Mouse (Mus musculus) hematopoietic stem cell, adult 5-6 weeks (primary cell): ENCODE measurements around the gene Cntd1. TPM values are rescaled to one million over a fixed set of nuclear protein-coding genes. Genes with fewer than 3 reads are reported as not detected.

ENCODE experiments used
- ATAC-seq, 2 experiments: fragments of 125-278 bp in 1 of 2; replicated peaks in 1 of 2; 2 replicates each; pipeline ENCODE4 v1.8.0; 2016 to 2017; ENCODE audit warnings: inconsistent platforms in 2 of 2, mild to moderate bottlenecking in 2 of 2, moderate number of reproducible peaks in 2 of 2, low read depth in 1 of 2, moderate TSS enrichment in 1 of 2; ENCODE audit not compliant: low FRiP score in 2 of 2, poor library complexity in 2 of 2, severe bottlenecking in 2 of 2, insufficient read depth in 1 of 2, low TSS enrichment in 1 of 2
- total RNA-seq: library from RNA; stranded (forward); fragments of 172-1452, 232-1000 nt; gene quantifications from 2 replicates; pipeline ENCODE4 v1.2.3, GENCODE M21; 2017

Gene Cntd1
- total RNA-seq, 1 experiment from 2014 or later = 1.3 TPM

DNA sequence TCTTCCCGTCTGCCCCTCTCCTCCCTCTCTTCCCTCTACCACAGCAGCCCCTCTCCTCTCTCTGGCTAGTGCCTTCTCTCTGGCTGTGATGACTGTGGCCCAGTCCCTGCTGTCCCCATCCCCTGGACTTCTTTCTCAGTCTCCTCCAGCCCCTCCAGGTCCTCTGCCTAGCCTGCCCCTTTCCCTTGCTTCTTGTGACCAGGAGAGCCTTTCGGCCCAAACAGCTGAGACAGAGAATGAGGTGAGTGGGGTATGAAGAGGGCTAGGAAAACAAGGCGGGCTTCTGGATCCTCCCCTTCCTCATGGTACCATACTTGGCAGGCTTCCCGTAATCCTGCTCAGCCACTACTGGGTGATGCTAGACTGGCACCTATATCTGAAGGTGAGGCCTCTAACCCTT lies 3.5 kb upstream of the Cntd1 start:
- ATAC-seq = no peak

DNA sequence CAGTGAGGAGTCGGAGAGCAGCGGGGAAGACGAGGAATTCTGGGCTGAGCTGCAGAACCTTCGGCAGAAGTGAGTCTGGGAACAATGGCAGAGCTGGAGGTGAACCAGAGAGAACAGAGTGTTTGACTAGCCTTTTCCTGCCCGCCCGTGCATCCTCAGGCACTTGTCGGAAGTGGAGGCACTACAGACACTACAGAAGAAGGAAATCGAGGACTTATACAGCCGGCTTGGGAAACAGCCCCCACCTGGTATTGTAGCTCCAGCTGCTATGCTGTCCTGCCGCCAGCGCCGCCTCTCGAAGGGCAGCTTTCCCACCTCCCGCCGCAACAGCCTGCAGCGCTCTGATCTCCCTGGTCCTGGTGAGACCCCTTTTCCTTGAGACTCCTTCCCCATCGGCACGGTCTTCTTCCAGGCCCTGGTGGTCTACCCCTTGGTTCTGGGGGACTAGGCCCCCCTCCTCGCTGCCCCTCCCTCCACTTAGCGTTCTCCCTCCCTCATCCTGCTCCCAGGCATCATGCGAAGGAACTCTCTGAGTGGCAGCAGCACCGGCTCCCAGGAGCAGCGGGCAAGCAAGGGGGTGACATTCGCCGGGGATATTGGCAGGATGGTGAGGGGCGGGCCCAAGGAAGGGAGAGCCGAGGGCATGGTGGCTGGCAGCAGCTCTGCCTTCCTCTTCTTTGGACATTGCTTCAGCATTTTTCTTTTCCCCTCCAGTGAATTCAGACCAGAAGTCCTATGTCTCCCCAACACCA lies 2.3 kb upstream of the Cntd1 start:
- ATAC-seq = no peak

GRCm38 (mm10) chr11:101277381-101278222 lies 1.2 kb upstream of the Cntd1 start:
- ATAC-seq = no peak

DNA sequence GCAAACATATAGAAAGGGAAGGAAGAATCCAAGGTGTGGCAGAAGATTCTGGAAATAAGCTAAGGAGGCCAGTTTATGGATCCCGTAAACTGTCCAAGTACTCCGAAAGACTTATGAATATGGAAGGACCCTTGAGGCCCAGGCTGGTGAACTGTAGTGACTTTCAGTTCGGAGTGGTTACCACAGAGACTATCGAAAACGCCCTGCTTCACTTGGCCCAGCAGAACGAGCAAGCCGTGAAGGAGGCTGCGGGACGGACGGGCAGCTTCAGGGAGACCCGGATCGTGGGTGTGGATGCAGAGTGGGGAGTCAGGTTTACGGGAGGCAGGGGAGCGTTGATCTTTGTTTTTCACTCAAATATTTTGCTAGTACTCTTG lies 369 bp downstream of the Cntd1 start:
- ATAC-seq = 0 out of 4 replicates have a peak, but pooled peaks of 1 of the 2 experiments have one; percentile 7

- no peak for ATAC-seq
These were observed 2.0 kb downstream of the Cntd1 start for GRCm38 (mm10) chr11:101280837-101281236.

DNA sequence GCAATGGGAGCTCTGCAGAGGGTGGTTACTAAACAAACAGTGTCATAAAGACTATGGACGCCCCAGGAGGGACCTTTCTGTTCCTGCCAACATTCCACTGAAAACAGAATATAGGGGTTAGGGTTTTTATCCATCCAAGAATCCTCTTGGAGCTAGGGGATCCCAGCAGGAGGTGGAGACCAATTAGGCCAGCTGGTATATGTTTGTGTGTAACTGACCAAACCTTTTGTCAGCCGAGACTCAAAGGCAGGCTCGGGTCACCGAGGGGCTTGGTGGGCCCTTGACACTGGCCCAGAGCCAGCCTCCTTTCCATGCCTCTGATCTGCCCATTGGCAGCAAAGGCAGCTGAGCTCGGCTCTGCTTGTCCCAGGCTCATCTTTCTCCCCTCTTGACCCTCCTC lies 4.1 kb downstream of the Cntd1 start:
- no peak for ATAC-seq

- ATAC-seq = no peak
These were observed 5.0 kb downstream of the Cntd1 start for GRCm38 (mm10) chr11:101283805-101284204.

GRCm38 (mm10) chr11:101287306-101287705 lies 8.5 kb downstream of the Cntd1 start:
- ATAC-seq = no peak

- no peak for ATAC-seq
These were observed 12.4 kb downstream of the Cntd1 start for GRCm38 (mm10) chr11:101291231-101291630.

GRCm38 (mm10) chr11:101295191-101295590 lies 16.4 kb downstream of the Cntd1 start:
- ATAC-seq = no peak

DNA sequence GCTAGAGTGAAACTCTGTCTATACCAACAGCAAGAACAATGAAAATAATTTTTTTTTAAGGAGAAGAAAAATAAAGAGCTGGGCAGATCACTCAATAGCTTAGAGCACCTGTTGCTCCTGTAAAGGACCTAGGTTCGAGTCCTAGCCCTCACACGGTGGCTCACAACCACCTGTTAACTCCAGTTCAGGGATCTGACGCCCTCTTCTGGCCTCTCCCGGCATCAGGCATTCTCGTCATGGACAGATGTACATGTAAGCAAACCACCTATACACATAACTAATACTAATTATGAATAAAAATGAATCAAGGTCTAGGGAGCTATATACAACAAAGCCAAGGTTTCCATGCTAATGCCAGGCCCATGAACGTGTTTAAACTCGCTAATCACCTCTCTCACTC lies 22.1 kb downstream of the Cntd1 start:
- ATAC-seq = no peak

DNA sequence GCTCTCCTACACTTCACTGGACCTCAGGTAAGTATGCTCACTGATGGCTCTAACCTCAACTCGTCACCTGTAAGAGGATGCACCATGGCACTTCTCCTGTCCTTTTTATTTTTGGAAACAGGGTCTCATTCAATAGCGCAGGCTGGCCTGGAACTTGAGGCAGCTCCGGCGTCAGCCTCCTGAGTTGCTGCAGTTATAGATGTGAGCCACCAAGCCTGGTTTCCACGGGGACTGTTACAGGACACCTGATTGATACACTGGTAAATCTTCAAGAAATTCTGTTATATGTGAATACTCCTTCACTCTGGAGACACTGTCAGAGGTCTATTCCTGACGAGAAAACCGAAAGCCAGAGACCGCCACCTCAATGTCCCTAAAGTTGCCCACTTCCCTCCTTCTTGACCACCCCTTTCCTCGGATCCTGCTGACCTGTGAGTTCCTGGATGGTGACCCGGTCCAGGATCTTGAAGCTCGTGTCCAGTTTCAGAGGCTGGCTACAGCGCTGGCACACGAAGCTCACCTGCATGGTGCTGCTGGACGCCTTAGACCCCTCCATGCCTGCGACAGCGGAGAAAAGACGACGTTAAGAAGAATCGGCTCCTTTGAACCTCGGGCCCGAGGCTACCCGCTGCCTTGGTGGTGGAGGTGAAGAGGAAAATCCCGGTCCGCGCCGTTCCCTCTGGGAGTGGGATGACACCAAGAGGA lies 22.6 kb downstream of the Cntd1 start:
- ATAC-seq = peak in 1 of 2 experiments; percentile 16; a peak in 1 of 4 replicates

GRCm38 (mm10) chr11:101302004-101302798 lies 23.4 kb downstream of the Cntd1 start, which contains the start of gene Becn1:
Gene Becn1 (minus strand): TSS chr11:101302286.
- peak; percentile 95 to 96 for ATAC-seq

DNA sequence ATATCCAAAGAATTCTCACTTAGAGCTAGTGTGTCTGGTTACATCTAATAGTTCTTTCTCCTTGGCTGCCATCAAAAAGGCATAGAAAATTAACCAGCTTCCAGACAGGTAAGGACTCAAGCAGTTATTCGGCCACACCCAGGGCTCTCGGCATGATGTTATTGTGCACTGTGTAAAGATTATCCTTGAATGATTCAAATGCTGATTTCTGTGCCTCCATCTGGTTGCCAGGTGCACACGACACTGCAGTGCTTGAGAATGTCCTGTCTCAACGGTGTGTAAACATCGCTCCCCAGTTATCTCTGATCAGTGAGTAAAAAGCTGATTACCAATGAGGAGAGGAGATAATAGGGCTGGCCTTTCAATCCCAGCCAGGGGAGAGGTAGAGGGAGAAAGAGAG lies 28.9 kb downstream of the Cntd1 start:
- ATAC-seq = no peak

DNA sequence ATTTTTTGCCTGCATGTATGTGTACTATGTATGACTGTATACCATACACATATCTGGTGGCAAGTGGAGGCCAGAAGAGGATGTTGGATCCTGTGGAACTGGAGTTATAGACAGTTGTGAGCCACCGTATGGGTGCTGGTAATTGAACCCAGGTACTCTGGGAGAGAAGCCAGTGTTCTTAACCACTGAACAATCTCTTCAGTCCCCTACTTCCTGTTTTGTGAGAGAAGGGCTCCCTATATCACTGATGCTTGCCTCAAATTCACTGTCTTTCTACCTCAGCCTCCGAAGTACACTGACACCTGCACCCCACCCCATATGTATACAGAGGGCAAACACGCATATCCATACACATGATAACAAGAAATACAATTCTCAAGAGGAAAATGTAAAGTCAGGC lies 32.3 kb downstream of the Cntd1 start:
- ATAC-seq = no peak

DNA sequence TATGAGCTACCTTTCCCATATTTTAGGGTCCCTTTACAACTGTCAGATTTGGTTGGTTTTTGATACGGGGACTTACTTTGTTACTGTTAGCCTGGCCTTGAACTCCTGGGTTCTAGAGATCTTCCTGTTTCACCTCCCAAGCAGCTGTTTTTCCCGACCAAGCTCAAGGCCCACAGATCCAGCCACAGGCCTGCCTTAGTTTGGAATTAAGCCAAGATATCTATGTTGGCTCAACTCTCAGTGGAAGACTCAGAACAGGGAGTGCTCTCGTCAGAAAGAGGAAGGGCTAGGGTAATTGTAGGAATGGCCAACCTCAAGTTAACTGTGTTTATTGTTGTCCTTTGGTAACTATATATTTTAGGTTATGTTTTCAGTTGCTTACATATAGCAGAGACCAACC lies 33.3 kb downstream of the Cntd1 start:
- no peak for ATAC-seq

- ATAC-seq = no peak
These were observed 35.8 kb downstream of the Cntd1 start for GRCm38 (mm10) chr11:101314567-101314966.
